ENCODE assay signal across 7 mouse cellular contexts in the genomic region with DNA sequence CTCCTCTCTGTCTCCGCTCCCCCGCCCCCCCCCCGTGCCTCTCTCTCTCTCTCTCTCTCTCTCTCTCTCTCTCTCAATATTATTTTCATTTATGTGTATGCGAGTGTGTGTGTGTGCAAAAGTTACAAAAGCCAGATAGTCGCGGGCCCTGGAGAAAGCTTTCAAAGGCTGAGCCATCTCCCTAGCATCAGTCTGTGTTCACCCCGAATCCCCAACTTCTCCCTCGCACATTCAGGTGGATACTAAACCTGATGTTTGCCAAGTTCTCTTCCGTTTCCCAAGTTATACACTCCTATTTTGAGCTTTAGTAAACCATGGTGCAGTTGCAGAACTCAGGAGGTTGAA. TPM values are rescaled to one million over a fixed set of nuclear protein-coding genes. Genes with fewer than 3 reads are reported as not detected.
A peak's percentile ranks its signal among the peaks of the same experiment; 100 is the strongest.
DNase-seq lines count a peak whose midpoint lies in the region; ATAC-seq lines count a peak whose summit lies in the region.

No protein-coding gene starts in this region.

- no peaks in the 10 kb centered on the region for H3K36me3 ChIP-seq in megakaryocyte, embryonic 14.5 days (replicated peaks; ENCODE audit: low read length)
- no peaks in the 10 kb centered on the region for H3K36me3 ChIP-seq in forebrain, embryonic 14.5 days (ENCODE audit: control insufficient read depth, insufficient read depth, low read length)
- no peaks in the 10 kb centered on the region for H3K36me3 ChIP-seq in limb, embryonic 15.5 days
- H3K36me3 ChIP-seq in stomach, embryonic 16.5 days (ENCODE audit: control insufficient read depth, insufficient read depth, low read length): no peaks in the 10 kb centered on the region

- H3K9ac ChIP-seq in forebrain, embryonic 14.5 days (ENCODE audit: low read length): peak overlapping the region; percentile 51
- 0 out of 2 replicates have a peak overlapping the region, but pooled peaks have one; percentile 2 for H3K9ac ChIP-seq in limb, embryonic 15.5 days
- peak overlapping the region; percentile 40 for H3K9ac ChIP-seq in stomach, embryonic 16.5 days (ENCODE audit: low read length)

- peak overlapping the region; percentile 72 for H3K4me2 ChIP-seq in forebrain, embryonic 14.5 days (ENCODE audit: low read length)
- H3K4me2 ChIP-seq in limb, embryonic 15.5 days: peak overlapping the region; percentile 58
- peak overlapping the region; percentile 71 for H3K4me2 ChIP-seq in stomach, embryonic 16.5 days (ENCODE audit: low read depth, low read length)

- H3K9me3 ChIP-seq in megakaryocyte, embryonic 14.5 days: peaks cover 9% of the 10 kb centered on the region
- H3K9me3 ChIP-seq in forebrain, embryonic 14.5 days (replicated peaks; ENCODE audit: control insufficient read depth, low read length): no peaks in the 10 kb centered on the region
- no peaks in the 10 kb centered on the region for H3K9me3 ChIP-seq in limb, embryonic 15.5 days
- no peaks in the 10 kb centered on the region for H3K9me3 ChIP-seq in stomach, embryonic 16.5 days (replicated peaks; ENCODE audit: control insufficient read depth, low read length)

- peak; percentile 16 for DNase-seq in forebrain, embryonic 14.5 days (ENCODE audit: low spot score)
- no peak for DNase-seq in right cerebral cortex, postnatal 4 days
- no peak for DNase-seq in left cerebral cortex, postnatal 10 days (ENCODE audit: extremely low spot score in 1 of 2, low spot score in 2 of 2)

- peak overlapping the region; percentile 89 for H3K4me3 ChIP-seq in megakaryocyte, embryonic 14.5 days (replicated peaks)
- H3K4me3 ChIP-seq in forebrain, embryonic 14.5 days (ENCODE audit: low read depth, low read length): peak overlapping the region; percentile 36
- H3K4me3 ChIP-seq in limb, embryonic 15.5 days: peak overlapping the region; percentile 42
- H3K4me3 ChIP-seq in stomach, embryonic 16.5 days (replicated peaks; ENCODE audit: low read length): peak overlapping the region; percentile 51

- peaks cover 14% of the 10 kb centered on the region for H3K4me1 ChIP-seq in megakaryocyte, embryonic 14.5 days
- no peaks in the 10 kb centered on the region; the same call in 1 of the 2 replicates for H3K4me1 ChIP-seq in forebrain, embryonic 14.5 days (ENCODE audit: control insufficient read depth, insufficient read depth, low read length)
- H3K4me1 ChIP-seq in limb, embryonic 15.5 days: no peaks in the 10 kb centered on the region; the same call in 1 of the 2 replicates
- no peaks in the 10 kb centered on the region for H3K4me1 ChIP-seq in stomach, embryonic 16.5 days (ENCODE audit: control insufficient read depth, insufficient read depth, low read length)

- intact Hi-C loops in left cerebral cortex, postnatal 10 days (cut with DNase I): no loop called here

- WGBS in forebrain, embryonic 14.5 days: 14% methylated on average over 8 of the region's 9 CpGs
- WGBS in limb, embryonic 15.5 days: 21% methylated on average over 6 of the region's 9 CpGs
- WGBS in stomach, embryonic 16.5 days: 15% methylated on average over 8 of the region's 9 CpGs

- ATAC-seq in megakaryocyte, adult 5-6 weeks (ENCODE audit: poor library complexity, severe bottlenecking): no peak
- ATAC-seq in forebrain, embryonic 14.5 days: no peak
- ATAC-seq in limb, embryonic 15.5 days (ENCODE audit: insufficient number of reproducible peaks, low FRiP score, low TSS enrichment, low read depth): no peak
- no peak for ATAC-seq in stomach, embryonic 16.5 days (ENCODE audit: insufficient read depth, low FRiP score)

- H3K27me3 ChIP-seq in megakaryocyte, embryonic 14.5 days (replicated peaks): peaks cover 2% of the 10 kb centered on the region
- H3K27me3 ChIP-seq in forebrain, embryonic 14.5 days (replicated peaks; ENCODE audit: control insufficient read depth, insufficient read depth, low read length): no peaks in the 10 kb centered on the region
- H3K27me3 ChIP-seq in limb, embryonic 15.5 days: no peaks in the 10 kb centered on the region
- H3K27me3 ChIP-seq in stomach, embryonic 16.5 days (ENCODE audit: control insufficient read depth, insufficient read depth, low read length): no peaks in the 10 kb centered on the region

- no peak overlapping the region for H3K27ac ChIP-seq in forebrain, embryonic 14.5 days (ENCODE audit: low read depth, low read length)
- H3K27ac ChIP-seq in limb, embryonic 15.5 days: no peak overlapping the region
- no peak overlapping the region for H3K27ac ChIP-seq in stomach, embryonic 16.5 days (ENCODE audit: low read length)

RNA-seq across cellular contexts. Expression of a gene that starts 0.3 kb away (rescaled TPM):
- not detected in 2 replicates for polyA plus RNA-seq in megakaryocyte, embryonic 14.5 days (2012; ENCODE audit: insufficient read depth, low replicate concordance)
- not detected in 2 replicates for total RNA-seq in megakaryocyte, adult 5-6 weeks (2015)
- total RNA-seq in megakaryocyte, adult 5-6 weeks (2017): 0.15 TPM in 1 of 2 replicates, not detected in the other
- polyA plus RNA-seq in forebrain, embryonic 14.5 days (2014; fragmentation: Nextera tagmentation; extraction: Ambion mirVana): 0.66 and 1.1 TPM in 2 replicates
- 0.40 and 0.71 TPM in 2 replicates for polyA plus RNA-seq in limb, embryonic 15.5 days (2015; fragmentation: Nextera tagmentation; extraction: Ambion mirVana)
- polyA plus RNA-seq in stomach, embryonic 16.5 days (2015; fragmentation: Nextera tagmentation; extraction: Ambion mirVana): 0.57 and 0.75 TPM in 2 replicates
- total RNA-seq in left cerebral cortex, postnatal 10 days (2021): under 1 TPM; 0.24 to 0.45 TPM

RNA-seq across cellular contexts. Expression of a gene that starts 15.6 kb away (rescaled TPM):
- 0.94 and 7.2 TPM in 2 replicates for polyA plus RNA-seq in megakaryocyte, embryonic 14.5 days (2012; ENCODE audit: insufficient read depth, low replicate concordance)
- 77.1 and 81.5 TPM in 2 replicates for total RNA-seq in megakaryocyte, adult 5-6 weeks (2015)
- 90.5 and 93.7 TPM in 2 replicates for total RNA-seq in megakaryocyte, adult 5-6 weeks (2017)
- polyA plus RNA-seq in forebrain, embryonic 14.5 days (2014; fragmentation: Nextera tagmentation; extraction: Ambion mirVana): 81.6 and 101 TPM in 2 replicates
- 87.3 and 91.6 TPM in 2 replicates for polyA plus RNA-seq in limb, embryonic 15.5 days (2015; fragmentation: Nextera tagmentation; extraction: Ambion mirVana)
- polyA plus RNA-seq in stomach, embryonic 16.5 days (2015; fragmentation: Nextera tagmentation; extraction: Ambion mirVana): 68.7 and 78.0 TPM in 2 replicates
- total RNA-seq in left cerebral cortex, postnatal 10 days (2021): 100 to 1,000 TPM; 120 to 127 TPM

Comparison
In these comparisons a context has a peak if more than half of its experiments do, and no peak if none do; other contexts are left out.
1. H3K4me3 ChIP-seq: peak in every context shown above with its lines; median percentile 89 in megakaryocyte, embryonic 14.5 days; 51 in stomach, embryonic 16.5 days; 42 in limb, embryonic 15.5 days; 36 in forebrain, embryonic 14.5 days.